Mouse (Mus musculus) A20 (cell line): Measurements from ENCODE around the gene Nptxr.
"Not testable (repeated sequence)": the region's sequence is repeated elsewhere in the genome, so short reads cannot be mapped to it uniquely, and the experiment has no call there.

ENCODE experiments used
- DNase-seq: peaks from one replicate; pipeline ENCODE4 v3.0.0-alpha.2; 2011; ENCODE audit warnings: low read depth, low spot score

The Nptxr gene

GRCm38 (mm10) chr15:79822265-79823199, 18.0 kb upstream of the Nptxr start:
- DNase-seq, result no peak

DNA sequence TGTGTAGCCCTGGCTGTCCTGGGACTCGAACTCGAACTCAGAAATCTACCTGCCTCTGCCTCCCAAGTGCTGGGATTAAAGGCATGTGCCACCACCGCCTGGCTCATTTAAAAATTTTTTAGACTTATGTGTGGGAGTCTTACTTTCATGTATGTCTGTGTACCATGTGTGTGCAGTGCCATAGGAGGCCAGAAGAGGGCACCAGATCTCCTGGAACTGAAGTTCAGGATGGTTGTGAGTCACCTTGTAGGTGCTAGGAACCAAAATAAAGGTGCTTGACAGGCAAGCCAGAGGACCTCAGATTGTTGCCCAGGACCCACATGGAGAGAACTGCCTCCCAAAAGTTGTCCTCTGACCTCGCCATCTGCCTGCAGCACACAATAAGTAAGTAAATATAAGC, 13.8 kb upstream of the Nptxr start:
- DNase-seq, result peak; percentile 41

- no peak for DNase-seq
These were observed 9.2 kb upstream of the Nptxr start for GRCm38 (mm10) chr15:79813666-79814258.

GRCm38 (mm10) chr15:79812840-79813239, 8.3 kb upstream of the Nptxr start:
- DNase-seq, result not testable (repeated sequence)

DNA sequence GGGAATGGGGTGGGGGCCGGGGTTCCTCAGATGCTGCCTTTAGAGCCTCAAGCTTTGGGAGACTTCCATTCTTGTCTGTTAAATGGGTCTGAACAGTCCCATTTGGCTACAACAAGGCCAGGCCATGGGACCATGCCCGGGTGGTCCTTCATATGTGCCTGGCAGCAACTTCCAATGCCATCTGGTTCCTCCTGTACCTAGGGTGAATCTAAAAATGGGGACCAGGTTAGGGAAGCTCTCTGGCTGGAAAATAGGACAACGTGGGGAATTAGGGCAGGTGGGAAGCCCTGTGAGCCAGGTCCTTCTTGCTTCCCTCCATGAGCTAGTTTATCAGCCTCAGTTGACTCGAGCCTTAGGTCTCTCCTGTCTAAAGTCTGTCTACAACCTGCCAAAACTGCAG, 6.4 kb upstream of the Nptxr start:
- no peak for DNase-seq

DNA sequence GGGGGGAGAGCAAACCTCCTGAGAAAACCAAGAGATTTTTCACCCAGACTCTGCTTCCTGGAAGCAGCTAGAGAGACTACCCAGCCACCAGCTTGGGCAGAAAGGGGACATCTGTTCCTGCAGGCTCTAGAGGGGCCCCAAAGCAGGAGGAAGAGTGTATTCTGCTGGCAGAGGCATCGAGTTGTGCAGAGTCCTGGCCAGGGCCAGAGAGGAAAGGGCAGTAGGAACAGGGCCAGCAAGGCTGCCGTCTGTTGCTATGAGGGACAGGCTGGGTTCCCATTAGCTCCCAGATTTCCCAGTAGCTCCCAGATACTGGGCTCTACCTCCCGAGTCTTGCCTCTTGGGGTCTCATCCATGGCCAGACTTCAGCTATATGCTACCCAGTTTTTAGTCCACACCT, 5.5 kb upstream of the Nptxr start:
- DNase-seq, result no peak

- no peak for DNase-seq
These were observed 4.1 kb upstream of the Nptxr start for GRCm38 (mm10) chr15:79808658-79809057.

GRCm38 (mm10) chr15:79808114-79808513, 3.5 kb upstream of the Nptxr start:
- DNase-seq, result peak; percentile 60

DNA sequence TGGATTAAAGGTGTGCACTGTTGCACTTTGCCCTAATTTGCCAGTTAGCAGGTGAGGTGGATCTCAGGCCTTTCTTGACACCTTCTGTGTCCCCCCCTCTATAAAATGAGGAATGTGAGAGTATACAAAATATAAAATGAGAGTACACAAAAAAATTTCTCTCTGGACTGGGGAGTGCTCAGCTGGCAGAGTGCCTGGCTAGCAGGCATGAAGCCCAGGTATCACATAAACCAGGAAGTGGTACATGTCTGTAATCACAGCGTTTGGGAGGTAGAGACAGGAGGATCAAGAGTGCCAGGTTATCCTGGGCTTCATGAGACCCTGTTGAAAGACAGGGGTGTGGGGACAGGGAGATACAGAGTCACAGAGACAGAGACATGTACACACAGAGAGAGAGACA, 2.5 kb upstream of the Nptxr start:
- DNase-seq, result no peak

- DNase-seq, result no peak
These were observed 680 bp upstream of the Nptxr start for GRCm38 (mm10) chr15:79805246-79805645.

DNA sequence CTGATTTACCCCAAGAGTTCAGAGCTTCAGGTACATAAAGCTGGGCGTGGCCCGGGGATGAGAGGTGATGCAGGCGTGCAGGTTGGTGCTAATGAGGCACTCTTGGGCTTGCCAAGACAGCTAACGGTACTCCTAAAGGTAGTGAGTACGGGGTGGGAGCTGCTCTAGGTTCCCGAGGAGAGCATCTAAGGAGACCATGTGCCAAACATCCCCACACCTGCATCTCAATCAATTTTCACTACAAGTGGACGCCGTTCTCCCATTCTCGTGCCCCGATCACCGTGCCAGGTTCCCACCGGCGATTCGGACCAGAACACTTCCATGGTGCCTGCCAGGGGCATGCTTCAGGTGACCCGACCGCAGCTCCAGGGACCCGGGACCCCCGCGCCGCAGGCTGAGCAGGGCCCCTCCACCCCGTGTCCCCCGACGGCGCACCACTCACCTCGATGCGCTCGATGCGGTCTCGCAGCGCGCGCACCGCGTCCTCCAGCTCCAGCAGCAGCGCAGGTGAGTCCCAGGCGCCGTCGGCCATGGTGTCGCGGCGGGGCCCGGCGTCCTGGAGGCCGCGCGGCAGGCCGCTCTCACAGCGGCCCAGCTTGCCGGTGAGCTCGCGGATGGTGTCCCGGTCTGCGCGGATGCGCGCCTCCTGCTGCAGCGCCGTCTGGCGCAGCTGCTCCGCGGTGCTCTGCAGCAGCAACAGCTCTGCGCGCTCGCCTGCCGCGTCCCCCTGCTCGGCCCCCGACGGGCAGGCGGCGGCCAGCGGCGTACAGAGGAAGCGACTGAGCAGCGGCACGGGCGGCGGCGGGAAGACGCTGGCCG, 824 bp downstream of the Nptxr start:
- DNase-seq, result no peak

- no peak for DNase-seq
These were observed 2.3 kb downstream of the Nptxr start for GRCm38 (mm10) chr15:79802304-79802703.

DNA sequence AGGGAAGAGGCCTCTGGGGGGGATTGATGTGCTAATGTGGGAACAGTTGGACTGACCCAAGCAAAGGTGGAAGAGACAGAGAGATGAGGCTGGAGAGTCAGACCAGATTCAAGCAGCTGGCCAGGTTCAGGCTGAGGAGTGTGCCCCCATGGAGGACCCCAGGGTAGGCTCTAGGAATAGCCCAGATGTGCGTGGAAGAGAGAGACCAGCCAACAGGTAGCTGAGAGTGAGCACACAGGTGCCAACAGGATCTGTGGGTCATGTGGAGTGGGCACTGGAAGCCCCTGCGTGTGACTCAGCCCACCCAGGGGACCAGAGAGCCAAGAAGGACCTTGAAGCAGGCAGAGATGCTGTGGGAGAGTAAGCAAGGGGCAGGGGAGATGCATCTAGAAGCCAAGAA, 2.9 kb downstream of the Nptxr start:
- DNase-seq, result no peak

DNA sequence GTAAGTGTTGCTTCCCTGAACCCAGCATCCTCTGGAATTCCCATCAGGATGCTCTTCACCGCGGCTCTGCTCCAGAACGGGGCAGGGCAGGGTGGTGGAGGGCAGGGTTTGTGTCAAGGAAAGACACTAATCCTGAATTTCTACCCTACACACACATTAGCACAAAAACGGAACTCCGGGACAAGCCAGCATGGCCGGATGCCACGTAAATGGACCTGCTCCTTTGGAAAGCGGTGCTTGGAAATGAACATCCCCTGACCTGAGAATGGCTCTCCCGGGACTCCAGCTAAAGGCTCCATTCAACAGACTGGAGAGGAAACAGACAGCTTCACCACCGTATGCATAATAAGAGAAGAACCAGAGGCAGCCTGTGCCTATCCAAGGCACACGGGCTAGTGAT, 3.9 kb downstream of the Nptxr start:
- DNase-seq, result no peak

DNA sequence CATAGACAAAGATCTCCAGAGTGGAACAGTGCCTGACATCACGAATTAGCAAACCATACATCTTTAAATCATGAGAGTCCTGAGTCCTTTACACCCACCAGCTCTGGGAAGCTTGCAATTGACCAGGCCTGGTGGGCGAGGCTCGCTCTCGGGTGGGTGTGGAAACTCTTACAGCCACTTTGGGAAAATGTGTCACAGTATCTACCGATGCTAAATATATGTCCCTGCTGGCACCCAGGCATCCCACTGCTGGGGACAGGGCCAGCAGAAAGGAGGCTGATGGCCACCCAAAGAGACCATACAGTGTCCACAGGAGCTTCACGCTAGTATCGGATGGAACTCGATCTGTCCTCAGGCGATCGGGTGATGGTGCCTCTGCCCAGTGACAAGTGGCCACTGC, 6.0 kb downstream of the Nptxr start:
- no peak for DNase-seq

GRCm38 (mm10) chr15:79797680-79798079, 6.9 kb downstream of the Nptxr start:
- no peak for DNase-seq

DNA sequence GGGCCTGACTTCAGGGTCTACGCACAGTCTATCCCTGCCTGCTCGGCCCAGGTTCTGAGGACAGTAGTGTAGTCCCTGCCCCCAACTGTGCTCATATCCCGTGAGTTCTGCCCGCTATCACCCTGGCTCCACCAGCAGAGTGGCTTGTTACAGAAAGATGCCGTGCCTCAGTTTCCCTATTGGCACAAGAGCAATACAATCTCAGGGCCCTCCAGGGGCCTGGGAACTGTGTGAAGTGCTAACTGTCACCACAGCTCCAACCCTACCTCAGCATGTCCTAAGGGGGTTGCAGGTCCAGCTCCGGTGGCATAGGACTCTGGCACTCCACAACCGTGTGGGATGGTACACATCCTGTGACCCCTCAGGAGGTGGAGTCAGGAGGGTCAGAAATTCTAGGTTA, 7.5 kb downstream of the Nptxr start:
- DNase-seq, result no peak

- no peak for DNase-seq
These were observed 8.3 kb downstream of the Nptxr start for GRCm38 (mm10) chr15:79796256-79796655.

DNA sequence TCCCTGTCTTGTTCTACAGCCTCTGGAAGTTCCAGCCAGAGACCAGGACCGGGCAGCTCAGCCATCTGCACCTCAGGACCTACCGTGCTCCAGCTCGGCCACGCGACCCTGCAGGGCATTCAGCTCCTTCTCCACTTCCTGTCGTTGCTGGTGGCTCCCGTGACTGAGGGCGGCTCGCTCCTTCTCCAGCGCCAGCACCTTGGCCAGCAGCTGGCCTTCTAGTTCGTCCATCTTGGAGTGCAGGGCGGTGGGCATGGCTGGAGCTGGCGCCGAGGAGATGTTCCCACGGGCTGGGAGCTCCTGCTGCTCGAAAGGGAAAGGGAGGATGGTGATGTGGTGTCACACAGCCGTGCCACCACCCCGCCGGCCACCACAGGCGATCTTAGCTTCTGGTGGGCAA, 10.4 kb downstream of the Nptxr start:
- DNase-seq, result no peak

- no peak for DNase-seq
These were observed 11.5 kb downstream of the Nptxr start for GRCm38 (mm10) chr15:79793076-79793475.

GRCm38 (mm10) chr15:79792455-79792854, 12.1 kb downstream of the Nptxr start:
- no peak for DNase-seq

DNA sequence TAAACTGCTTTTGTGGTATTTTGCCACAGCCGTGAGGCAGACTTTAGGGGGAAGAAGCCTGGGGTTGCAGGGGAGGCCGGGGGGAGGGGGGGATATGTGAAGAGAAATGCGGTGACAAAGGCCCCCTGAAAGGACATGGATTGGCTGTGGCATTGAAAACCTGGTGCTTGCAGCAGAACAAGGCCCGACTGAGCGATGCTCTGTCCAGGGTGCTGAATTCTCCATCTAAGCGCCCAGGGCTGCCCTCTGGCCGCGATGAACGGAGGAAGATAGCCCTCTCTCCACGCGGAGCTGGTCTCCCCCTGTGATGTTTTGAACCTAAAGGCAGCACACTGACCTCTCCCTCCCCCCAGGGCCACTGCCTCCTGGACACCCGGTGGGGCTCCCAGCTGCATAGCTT, 13.1 kb downstream of the Nptxr start:
- peak; percentile 50 for DNase-seq
